Mouse (Mus musculus): ENCODE measurements around the gene Wscd2. TPM values are rescaled to one million over a fixed set of nuclear protein-coding genes. Genes with fewer than 3 reads are reported as not detected.

Wscd2 gene
- total and polyA plus RNA-seq, 2 experiments from 2014 or later, result 0.27 to 4.5 TPM

GRCm38 (mm10) chr5:113503276-113503675 lies 13.1 kb downstream of the Wscd2 start:
- Histone ChIP-seq H3K4me2 (ENCODE audit: low read depth, low read length) (peak overlapping the region; percentile 42), H3K36me3 (replicated peaks; ENCODE audit: control insufficient read depth, insufficient read depth, low read length) (no peaks in the 10 kb centered on the region), H3K27ac (ENCODE audit: low read depth) (peak overlapping the region; percentile 30; the same call in 1 of the 2 replicates), H3K9me3 (replicated peaks; ENCODE audit: control insufficient read depth, low read length) (no peaks in the 10 kb centered on the region), H3K4me3 (ENCODE audit: low read depth, low read length) (no peak overlapping the region), H3K9ac (replicated peaks; ENCODE audit: low read depth, low read length) (no peak overlapping the region), H3K27me3 (ENCODE audit: control insufficient read depth, insufficient read depth, low read length) (0 out of 2 replicates have a peak, but pooled peaks cover 3% of the 10 kb centered on the region), H3K4me1 (ENCODE audit: control insufficient read depth, insufficient read depth) (0 out of 2 replicates have a peak, but pooled peaks cover 8% of the 10 kb centered on the region)
- peak; percentile 73 for ATAC-seq (ENCODE audit: insufficient read depth, low read depth)
- TF ChIP-seq EP300 (IDR thresholded peaks at IDR 0.05; ENCODE audit: low read depth) (no peak), CTCF (IDR thresholded peaks at IDR 0.05; ENCODE audit: low read depth) (no peak)
- 7% methylated on average over 10 of the region's 10 CpGs for WGBS
- peak; percentile 35 for DNase-seq (ENCODE audit: low spot score)

- Histone ChIP-seq H3K36me3 (replicated peaks; ENCODE audit: control insufficient read depth, insufficient read depth, low read length) (no peaks in the 10 kb centered on the region), H3K9me3 (replicated peaks; ENCODE audit: control insufficient read depth, low read length) (no peaks in the 10 kb centered on the region), H3K27ac (ENCODE audit: low read depth) (no peak overlapping the region), H3K4me1 (ENCODE audit: control insufficient read depth, insufficient read depth) (0 out of 2 replicates have a peak, but pooled peaks cover 8% of the 10 kb centered on the region), H3K27me3 (ENCODE audit: control insufficient read depth, insufficient read depth, low read length) (0 out of 2 replicates have a peak, but pooled peaks cover 3% of the 10 kb centered on the region), H3K4me2 (ENCODE audit: low read depth, low read length) (no peak overlapping the region), H3K4me3 (ENCODE audit: low read depth, low read length) (no peak overlapping the region), H3K9ac (replicated peaks; ENCODE audit: low read depth, low read length) (no peak overlapping the region)
- ATAC-seq (ENCODE audit: insufficient read depth, low read depth), result no peak
- 44% methylated on average over 4 of the region's 4 CpGs for WGBS
- TF ChIP-seq EP300 (IDR thresholded peaks at IDR 0.05; ENCODE audit: low read depth), result no peak
- TF ChIP-seq CTCF (IDR thresholded peaks at IDR 0.05; ENCODE audit: low read depth), result no peak
- no peak for DNase-seq (ENCODE audit: low spot score)
Observed at GRCm38 (mm10) chr5:113504654-113505053, 14.5 kb downstream of the Wscd2 start.

GRCm38 (mm10) chr5:113506065-113506464 lies 15.9 kb downstream of the Wscd2 start:
- WGBS, result 70% methylated on average over 6 of the region's 6 CpGs
- Histone ChIP-seq H3K4me3 (ENCODE audit: low read depth, low read length) (no peak overlapping the region), H3K9ac (replicated peaks; ENCODE audit: low read depth, low read length) (no peak overlapping the region), H3K27ac (ENCODE audit: low read depth) (no peak overlapping the region), H3K27me3 (ENCODE audit: control insufficient read depth, insufficient read depth, low read length) (0 out of 2 replicates have a peak, but pooled peaks cover 7% of the 10 kb centered on the region), H3K4me1 (ENCODE audit: control insufficient read depth, insufficient read depth) (0 out of 2 replicates have a peak, but pooled peaks cover 8% of the 10 kb centered on the region), H3K9me3 (replicated peaks; ENCODE audit: control insufficient read depth, low read length) (no peaks in the 10 kb centered on the region), H3K36me3 (replicated peaks; ENCODE audit: control insufficient read depth, insufficient read depth, low read length) (no peaks in the 10 kb centered on the region), H3K4me2 (ENCODE audit: low read depth, low read length) (no peak overlapping the region)
- ATAC-seq (ENCODE audit: insufficient read depth, low read depth) (no peak), DNase-seq (ENCODE audit: low spot score) (no peak)
- no peak for TF ChIP-seq CTCF (IDR thresholded peaks at IDR 0.05; ENCODE audit: low read depth)
- no peak for TF ChIP-seq EP300 (IDR thresholded peaks at IDR 0.05; ENCODE audit: low read depth)

- no peak for DNase-seq (ENCODE audit: low spot score)
- H3K4me2 ChIP-seq (ENCODE audit: low read depth, low read length), result no peak overlapping the region
- TF ChIP-seq CTCF (IDR thresholded peaks at IDR 0.05; ENCODE audit: low read depth) (no peak), EP300 (IDR thresholded peaks at IDR 0.05; ENCODE audit: low read depth) (no peak)
- H3K4me1 ChIP-seq (ENCODE audit: control insufficient read depth, insufficient read depth), result 0 out of 2 replicates have a peak, but pooled peaks cover 8% of the 10 kb centered on the region
- no peak overlapping the region for H3K4me3 ChIP-seq (ENCODE audit: low read depth, low read length)
- 76% methylated on average over 5 of the region's 5 CpGs for WGBS
- no peak for ATAC-seq (ENCODE audit: insufficient read depth, low read depth)
- 0 out of 2 replicates have a peak, but pooled peaks cover 7% of the 10 kb centered on the region for H3K27me3 ChIP-seq (ENCODE audit: control insufficient read depth, insufficient read depth, low read length)
- H3K9me3 ChIP-seq (replicated peaks; ENCODE audit: control insufficient read depth, low read length), result no peaks in the 10 kb centered on the region
- H3K36me3 ChIP-seq (replicated peaks; ENCODE audit: control insufficient read depth, insufficient read depth, low read length), result no peaks in the 10 kb centered on the region
- H3K9ac ChIP-seq (replicated peaks; ENCODE audit: low read depth, low read length), result no peak overlapping the region
- H3K27ac ChIP-seq (ENCODE audit: low read depth), result no peak overlapping the region
Observed at GRCm38 (mm10) chr5:113506779-113507178, 16.6 kb downstream of the Wscd2 start.

- H3K36me3 ChIP-seq (replicated peaks; ENCODE audit: control insufficient read depth, insufficient read depth, low read length), result no peaks in the 10 kb centered on the region
- ATAC-seq (ENCODE audit: insufficient read depth, low read depth) (no peak), DNase-seq (ENCODE audit: low spot score) (no peak)
- 84% methylated on average over 4 of the region's 4 CpGs for WGBS
- peaks cover 5% of the 10 kb centered on the region; the same call in 1 of the 2 replicates for H3K4me1 ChIP-seq (ENCODE audit: control insufficient read depth, insufficient read depth)
- H3K27me3 ChIP-seq (ENCODE audit: control insufficient read depth, insufficient read depth, low read length), result 0 out of 2 replicates have a peak, but pooled peaks cover 5% of the 10 kb centered on the region
- TF ChIP-seq CTCF (IDR thresholded peaks at IDR 0.05; ENCODE audit: low read depth), result no peak
- TF ChIP-seq EP300 (IDR thresholded peaks at IDR 0.05; ENCODE audit: low read depth), result no peak
- no peak overlapping the region for H3K9ac ChIP-seq (replicated peaks; ENCODE audit: low read depth, low read length)
- no peaks in the 10 kb centered on the region for H3K9me3 ChIP-seq (replicated peaks; ENCODE audit: control insufficient read depth, low read length)
- no peak overlapping the region for H3K4me3 ChIP-seq (ENCODE audit: low read depth, low read length)
- no peak overlapping the region for H3K4me2 ChIP-seq (ENCODE audit: low read depth, low read length)
- no peak overlapping the region for H3K27ac ChIP-seq (ENCODE audit: low read depth)
Observed at GRCm38 (mm10) chr5:113509167-113509566, 19.0 kb downstream of the Wscd2 start.

GRCm38 (mm10) chr5:113513640-113514039 lies 23.5 kb downstream of the Wscd2 start:
- peaks cover 5% of the 10 kb centered on the region; the same call in 1 of the 2 replicates for H3K4me1 ChIP-seq (ENCODE audit: control insufficient read depth, insufficient read depth)
- DNase-seq (ENCODE audit: low spot score) (no peak), ATAC-seq (ENCODE audit: insufficient read depth, low read depth) (no peak)
- H3K4me3 ChIP-seq (ENCODE audit: low read depth, low read length), result no peak overlapping the region
- TF ChIP-seq CTCF (IDR thresholded peaks at IDR 0.05; ENCODE audit: low read depth) (no peak), EP300 (IDR thresholded peaks at IDR 0.05; ENCODE audit: low read depth) (no peak)
- 67% methylated on average over 8 of the region's 8 CpGs for whole genome bisulfite sequencing
- H3K36me3 ChIP-seq (replicated peaks; ENCODE audit: control insufficient read depth, insufficient read depth, low read length), result no peaks in the 10 kb centered on the region
- H3K27me3 ChIP-seq (ENCODE audit: control insufficient read depth, insufficient read depth, low read length), result 0 out of 2 replicates have a peak, but pooled peaks cover 10% of the 10 kb centered on the region
- no peak overlapping the region for H3K27ac ChIP-seq (ENCODE audit: low read depth)
- H3K4me2 ChIP-seq (ENCODE audit: low read depth, low read length), result no peak overlapping the region
- H3K9ac ChIP-seq (replicated peaks; ENCODE audit: low read depth, low read length), result no peak overlapping the region
- no peaks in the 10 kb centered on the region for H3K9me3 ChIP-seq (replicated peaks; ENCODE audit: control insufficient read depth, low read length)
